Mouse (Mus musculus) liver, adult 2 months (tissue): ENCODE measurements around the gene Acd. TPM values are rescaled to one million over a fixed set of nuclear protein-coding genes. Genes with fewer than 3 reads are reported as not detected.
A peak's percentile ranks its signal among the peaks of the same experiment; 100 is the strongest.

ENCODE experiments used
- DNase-seq: peaks from one replicate; pipeline ENCODE4 v3.0.0-alpha.2; 2011; ENCODE audit warnings: low read depth, low spot score; ENCODE audit errors: extremely low read depth
- H3K27ac ChIP-seq: fragments of 200-500 bp; replicated peaks from 2 replicates; pipeline ENCODE4 v1.5.1; 2012; ENCODE audit warnings: low read depth, mild to moderate bottlenecking, control low read depth, inconsistent platforms, low read length; ENCODE audit not compliant: insufficient read depth
- H3K27me3 ChIP-seq: fragments of 200-500 bp; 2 replicates; pipeline ENCODE4 v1.6.1; 2012; ENCODE audit warnings: mild to moderate bottlenecking, moderate library complexity, low read length, inconsistent platforms; ENCODE audit not compliant: control insufficient read depth, insufficient read depth
- H3K36me3 ChIP-seq: fragments of 200-500 bp; 2 replicates; pipeline ENCODE4 v1.6.1; 2012; ENCODE audit warnings: low read length, inconsistent platforms; ENCODE audit not compliant: control insufficient read depth, insufficient read depth
- H3K4me1 ChIP-seq: fragments of 200-500 bp; 2 replicates; pipeline ENCODE4 v1.6.1; 2011; ENCODE audit warnings: low read length; ENCODE audit not compliant: control insufficient read depth, insufficient read depth
- H3K4me3 ChIP-seq: fragments of 200-500 bp; 2 replicates; pipeline ENCODE4 v1.5.1; 2011; ENCODE audit warnings: low read depth, mild to moderate bottlenecking, control low read depth, low read length, moderate library complexity; ENCODE audit not compliant: insufficient read depth
- H3K79me2 ChIP-seq: fragments of 200-500 bp; 2 replicates; pipeline ENCODE4 v1.6.1; 2012; ENCODE audit warnings: inconsistent platforms, mild to moderate bottlenecking, low read length, moderate library complexity; ENCODE audit not compliant: control insufficient read depth, insufficient read depth
- H3K9ac ChIP-seq: fragments of 200-500 bp; 2 replicates; pipeline ENCODE4 v1.6.1; 2012; ENCODE audit warnings: low read depth, mild to moderate bottlenecking, control low read depth, inconsistent platforms, low read length
- CTCF ChIP-seq: fragments of 200-500 bp; IDR thresholded peaks from 2 replicates; pipeline ENCODE4 v1.5.1; 2011; ENCODE audit warnings: low read depth, low read length, control low read depth
- POLR2A ChIP-seq: fragments of 200-500 bp; IDR thresholded peaks from 2 replicates; pipeline ENCODE4 v1.6.1; 2011; ENCODE audit warnings: low read length, control low read depth; ENCODE audit not compliant: insufficient read depth; ENCODE audit errors: extremely low read depth
- whole genome bisulfite sequencing: fragments of 180-500 bp; shearing (Covaris S2); methylation state at CpG from one replicate; pipeline ENCODE4 v1.1.7; 2018; 5-methylcytosine and 5-hydroxymethylcytosine counted together
- polyA plus RNA-seq: library from polyadenylated mRNA; depleted of rRNA; stranded (reverse); fragments of >200 nt; gene quantifications from 2 replicates; pipeline ENCODE4 v1.2.3, GENCODE M21; 2012
- total RNA-seq: library from RNA; depleted of rRNA; stranded (reverse); fragments of >200 nt; gene quantifications from 2 replicates; pipeline ENCODE4 v1.2.3, GENCODE M21; 2014

The Acd gene
- total and polyA plus RNA-seq, 2 experiments: 1.5 to 22.8 TPM

- H3K4me1 ChIP-seq: no peaks in the 10 kb centered on the region
- H3K27ac ChIP-seq: no peak overlapping the region
- H3K4me3 ChIP-seq: no peak overlapping the region
- no peak for TF ChIP-seq CTCF
- no peak for TF ChIP-seq POLR2A
- DNase-seq: no peak
- H3K79me2 ChIP-seq: no peaks in the 10 kb centered on the region
- 69% methylated on average over 8 of the region's 8 CpGs for WGBS
- no peak overlapping the region for H3K9ac ChIP-seq
- H3K36me3 ChIP-seq: peaks cover 2% of the 10 kb centered on the region; the same call in 1 of the 2 replicates
- H3K27me3 ChIP-seq: no peaks in the 10 kb centered on the region
Observed at GRCm38 (mm10) chr8:105687512-105687911, 13.4 kb downstream of the Acd start.

GRCm38 (mm10) chr8:105686551-105686950 lies 14.4 kb downstream of the Acd start:
- no peak overlapping the region for H3K27ac ChIP-seq
- TF ChIP-seq CTCF (no peak), POLR2A (no peak)
- 70% methylated on average over 6 of the region's 6 CpGs for WGBS
- H3K4me3 ChIP-seq: no peak overlapping the region
- H3K36me3 ChIP-seq: peaks cover 9% of the 10 kb centered on the region; the same call in 1 of the 2 replicates
- no peak for DNase-seq
- no peaks in the 10 kb centered on the region for H3K4me1 ChIP-seq
- H3K79me2 ChIP-seq: no peaks in the 10 kb centered on the region
- no peak overlapping the region for H3K9ac ChIP-seq
- H3K27me3 ChIP-seq: no peaks in the 10 kb centered on the region

- DNase-seq: peak; percentile 7
- H3K9ac ChIP-seq: no peak within 1 kb of the TSS
- H3K36me3 ChIP-seq: peaks cover 10% of the 10 kb centered on the region; the same call in 1 of the 2 replicates
- no peaks in the 10 kb centered on the region for H3K27me3 ChIP-seq
- 15% methylated on average over 26 of the region's 26 CpGs for WGBS
- peak; percentile 88 for TF ChIP-seq CTCF
- TF ChIP-seq POLR2A: no peak
- H3K79me2 ChIP-seq: no peaks in the 10 kb centered on the region
- H3K4me3 ChIP-seq: no peak within 1 kb of the TSS; the same call in 1 of the 2 replicates
- H3K4me1 ChIP-seq: no peaks in the 10 kb centered on the region
- H3K27ac ChIP-seq: no peak within 1 kb of the TSS
Observed at GRCm38 (mm10) chr8:105685796-105686308, 15.1 kb downstream of the Acd start, which contains the start of gene Carmil2. Gene Carmil2, plus strand, starts transcription at chr8:105686274.

GRCm38 (mm10) chr8:105685325-105685724 lies 15.6 kb downstream of the Acd start:
- Histone ChIP-seq H3K79me2 (no peaks in the 10 kb centered on the region), H3K9ac (no peak overlapping the region), H3K4me3 (no peak overlapping the region), H3K36me3 (peaks cover 14% of the 10 kb centered on the region; the same call in 1 of the 2 replicates), H3K27me3 (no peaks in the 10 kb centered on the region), H3K27ac (no peak overlapping the region), H3K4me1 (no peaks in the 10 kb centered on the region)
- no peak for TF ChIP-seq CTCF
- no peak for TF ChIP-seq POLR2A
- DNase-seq: no peak
- WGBS: 75% methylated on average over 7 of the region's 7 CpGs

- peak; percentile 8; the same call in 1 of the 2 replicates for TF ChIP-seq CTCF
- TF ChIP-seq POLR2A: no peak
- no peak overlapping the region for H3K27ac ChIP-seq
- no peaks in the 10 kb centered on the region for H3K27me3 ChIP-seq
- H3K79me2 ChIP-seq: no peaks in the 10 kb centered on the region
- peaks cover 57% of the 10 kb centered on the region for H3K36me3 ChIP-seq
- WGBS: 61% methylated on average over 1 of the region's 1 CpGs
- DNase-seq: no peak
- no peaks in the 10 kb centered on the region for H3K4me1 ChIP-seq
- H3K4me3 ChIP-seq: no peak overlapping the region
- no peak overlapping the region for H3K9ac ChIP-seq
Observed at GRCm38 (mm10) chr8:105677891-105678290, 23.0 kb downstream of the Acd start.

GRCm38 (mm10) chr8:105661167-105661566 lies 39.7 kb downstream of the Acd start:
- Histone ChIP-seq H3K36me3 (peaks cover 18% of the 10 kb centered on the region), H3K4me1 (no peaks in the 10 kb centered on the region), H3K27ac (no peak overlapping the region), H3K27me3 (no peaks in the 10 kb centered on the region), H3K79me2 (peaks cover 3% of the 10 kb centered on the region; the same call in 1 of the 2 replicates), H3K4me3 (no peak overlapping the region), H3K9ac (no peak overlapping the region)
- 79% methylated on average over 3 of the region's 3 CpGs for WGBS
- DNase-seq: peak; percentile 35
- TF ChIP-seq CTCF (peak; percentile 16; the same call in 1 of the 2 replicates), POLR2A (no peak)
